Mouse (Mus musculus): ENCODE measurements around the gene Rmnd5b. TPM values are rescaled to one million over a fixed set of nuclear protein-coding genes. Genes with fewer than 3 reads are reported as not detected.

Rmnd5b gene
- polyA plus RNA-seq, 1 experiment from 2014 or later, result 40.0 TPM

- no peaks in the 10 kb centered on the region; the same call in 1 of the 2 replicates for H3K4me1 ChIP-seq (ENCODE audit: control insufficient read depth, insufficient read depth, low read length)
- no peak overlapping the region for H3K4me2 ChIP-seq (ENCODE audit: low read depth, low read length)
- ATAC-seq (ENCODE audit: insufficient read depth, low FRiP score), result no peak
- H3K27me3 ChIP-seq (ENCODE audit: control insufficient read depth, insufficient read depth, low read length), result no peaks in the 10 kb centered on the region
- H3K27ac ChIP-seq (ENCODE audit: low read length), result no peak overlapping the region
- peaks cover 34% of the 10 kb centered on the region for H3K36me3 ChIP-seq (ENCODE audit: control insufficient read depth, insufficient read depth, low read length)
- H3K4me3 ChIP-seq (replicated peaks; ENCODE audit: low read length), result no peak overlapping the region
- WGBS, result 83% methylated on average over 7 of the region's 7 CpGs
- no peaks in the 10 kb centered on the region for H3K9me3 ChIP-seq (replicated peaks; ENCODE audit: control insufficient read depth, low read length)
- H3K9ac ChIP-seq (ENCODE audit: low read length), result no peak overlapping the region
Observed at GRCm38 (mm10) chr11:51591915-51592314, 43.8 kb downstream of the Rmnd5b start.

- H3K4me1 ChIP-seq (ENCODE audit: control insufficient read depth, insufficient read depth, low read length), result no peaks in the 10 kb centered on the region; the same call in 1 of the 2 replicates
- no peaks in the 10 kb centered on the region for H3K9me3 ChIP-seq (replicated peaks; ENCODE audit: control insufficient read depth, low read length)
- ATAC-seq (ENCODE audit: insufficient read depth, low FRiP score), result no peak
- no peak overlapping the region for H3K4me2 ChIP-seq (ENCODE audit: low read depth, low read length)
- H3K36me3 ChIP-seq (ENCODE audit: control insufficient read depth, insufficient read depth, low read length), result peaks cover 38% of the 10 kb centered on the region
- no peaks in the 10 kb centered on the region for H3K27me3 ChIP-seq (ENCODE audit: control insufficient read depth, insufficient read depth, low read length)
- WGBS, result 42% methylated on average over 7 of the region's 7 CpGs
- H3K4me3 ChIP-seq (replicated peaks; ENCODE audit: low read length), result no peak overlapping the region
- no peak overlapping the region for H3K9ac ChIP-seq (ENCODE audit: low read length)
- no peak overlapping the region for H3K27ac ChIP-seq (ENCODE audit: low read length)
Observed at GRCm38 (mm10) chr11:51591168-51591567, 44.5 kb downstream of the Rmnd5b start.

GRCm38 (mm10) chr11:51590002-51590401 lies 45.7 kb downstream of the Rmnd5b start:
- Histone ChIP-seq H3K4me2 (ENCODE audit: low read depth, low read length) (no peak overlapping the region), H3K27me3 (ENCODE audit: control insufficient read depth, insufficient read depth, low read length) (no peaks in the 10 kb centered on the region), H3K9me3 (replicated peaks; ENCODE audit: control insufficient read depth, low read length) (no peaks in the 10 kb centered on the region), H3K9ac (ENCODE audit: low read length) (no peak overlapping the region), H3K27ac (ENCODE audit: low read length) (no peak overlapping the region), H3K36me3 (ENCODE audit: control insufficient read depth, insufficient read depth, low read length) (peaks cover 28% of the 10 kb centered on the region), H3K4me3 (replicated peaks; ENCODE audit: low read length) (no peak overlapping the region), H3K4me1 (ENCODE audit: control insufficient read depth, insufficient read depth, low read length) (peaks cover 7% of the 10 kb centered on the region)
- no peak for ATAC-seq (ENCODE audit: insufficient read depth, low FRiP score)

GRCm38 (mm10) chr11:51588833-51589232 lies 46.9 kb downstream of the Rmnd5b start:
- WGBS, result 95% methylated on average over 3 of the region's 3 CpGs
- Histone ChIP-seq H3K27me3 (ENCODE audit: control insufficient read depth, insufficient read depth, low read length) (no peaks in the 10 kb centered on the region), H3K27ac (ENCODE audit: low read length) (no peak overlapping the region), H3K36me3 (ENCODE audit: control insufficient read depth, insufficient read depth, low read length) (peaks cover 20% of the 10 kb centered on the region; the same call in 1 of the 2 replicates), H3K9me3 (replicated peaks; ENCODE audit: control insufficient read depth, low read length) (no peaks in the 10 kb centered on the region), H3K4me2 (ENCODE audit: low read depth, low read length) (no peak overlapping the region), H3K4me1 (ENCODE audit: control insufficient read depth, insufficient read depth, low read length) (peaks cover 10% of the 10 kb centered on the region), H3K9ac (ENCODE audit: low read length) (no peak overlapping the region), H3K4me3 (replicated peaks; ENCODE audit: low read length) (no peak overlapping the region)
- ATAC-seq (ENCODE audit: insufficient read depth, low FRiP score), result no peak

- H3K36me3 ChIP-seq (ENCODE audit: control insufficient read depth, insufficient read depth, low read length), result peaks cover 18% of the 10 kb centered on the region; the same call in 1 of the 2 replicates
Observed at GRCm38 (mm10) chr11:51587059-51587458, 48.6 kb downstream of the Rmnd5b start.

GRCm38 (mm10) chr11:51586411-51586810 lies 49.3 kb downstream of the Rmnd5b start:
- no peak overlapping the region for H3K4me2 ChIP-seq (ENCODE audit: low read depth, low read length)
- peaks cover 12% of the 10 kb centered on the region for H3K4me1 ChIP-seq (ENCODE audit: control insufficient read depth, insufficient read depth, low read length)
- H3K4me3 ChIP-seq (replicated peaks; ENCODE audit: low read length), result no peak overlapping the region
- 90% methylated on average over 13 of the region's 13 CpGs for WGBS
- H3K27me3 ChIP-seq (ENCODE audit: control insufficient read depth, insufficient read depth, low read length), result no peaks in the 10 kb centered on the region
- H3K27ac ChIP-seq (ENCODE audit: low read length), result no peak overlapping the region
- H3K9ac ChIP-seq (ENCODE audit: low read length), result no peak overlapping the region
- no peaks in the 10 kb centered on the region for H3K9me3 ChIP-seq (replicated peaks; ENCODE audit: control insufficient read depth, low read length)
- no peak for ATAC-seq (ENCODE audit: insufficient read depth, low FRiP score)
- H3K36me3 ChIP-seq (ENCODE audit: control insufficient read depth, insufficient read depth, low read length), result peaks cover 18% of the 10 kb centered on the region; the same call in 1 of the 2 replicates

More at GRCm38 (mm10) chr11:51587059-51587458, 48.6 kb downstream of the Rmnd5b start:
- no peaks in the 10 kb centered on the region for H3K27me3 ChIP-seq (ENCODE audit: control insufficient read depth, insufficient read depth, low read length)
- H3K27ac ChIP-seq (ENCODE audit: low read length), result no peak overlapping the region
- peaks cover 12% of the 10 kb centered on the region for H3K4me1 ChIP-seq (ENCODE audit: control insufficient read depth, insufficient read depth, low read length)
- no peaks in the 10 kb centered on the region for H3K9me3 ChIP-seq (replicated peaks; ENCODE audit: control insufficient read depth, low read length)
- no peak overlapping the region for H3K4me2 ChIP-seq (ENCODE audit: low read depth, low read length)
- H3K9ac ChIP-seq (ENCODE audit: low read length), result no peak overlapping the region
- no peak overlapping the region for H3K4me3 ChIP-seq (replicated peaks; ENCODE audit: low read length)
- 90% methylated on average over 1 of the region's 1 CpGs for WGBS
- no peak for ATAC-seq (ENCODE audit: insufficient read depth, low FRiP score)

- H3K4me3 ChIP-seq (replicated peaks; ENCODE audit: low read length), result peak overlapping the region; percentile 71
- peak overlapping the region; percentile 91; the same call in 1 of the 2 replicates for H3K27ac ChIP-seq (ENCODE audit: low read length)
- H3K9me3 ChIP-seq (replicated peaks; ENCODE audit: control insufficient read depth, low read length), result no peaks in the 10 kb centered on the region
- 54% methylated on average over 8 of the region's 8 CpGs for WGBS
- no peaks in the 10 kb centered on the region for H3K27me3 ChIP-seq (ENCODE audit: control insufficient read depth, insufficient read depth, low read length)
- H3K4me1 ChIP-seq (ENCODE audit: control insufficient read depth, insufficient read depth, low read length), result peaks cover 12% of the 10 kb centered on the region
- no peak for ATAC-seq (ENCODE audit: insufficient read depth, low FRiP score)
- peaks cover 16% of the 10 kb centered on the region; the same call in 1 of the 2 replicates for H3K36me3 ChIP-seq (ENCODE audit: control insufficient read depth, insufficient read depth, low read length)
- peak overlapping the region; percentile 71 for H3K4me2 ChIP-seq (ENCODE audit: low read depth, low read length)
- H3K9ac ChIP-seq (ENCODE audit: low read length), result peak overlapping the region; percentile 91
Observed at GRCm38 (mm10) chr11:51585608-51586252, 50.0 kb downstream of the Rmnd5b start.

GRCm38 (mm10) chr11:51584431-51585248 lies 51.1 kb downstream of the Rmnd5b start, which contains the start of gene Phykpl:
TSS of gene Phykpl (plus strand) at chr11:51584757.
- peak; percentile 96 for ATAC-seq (ENCODE audit: insufficient read depth, low FRiP score)
- H3K9ac ChIP-seq (ENCODE audit: low read length), result peak within 1 kb of the TSS; percentile 91
- H3K36me3 ChIP-seq (ENCODE audit: control insufficient read depth, insufficient read depth, low read length), result peaks cover 13% of the 10 kb centered on the region; the same call in 1 of the 2 replicates
- H3K4me3 ChIP-seq (replicated peaks; ENCODE audit: low read length), result peak within 1 kb of the TSS; percentile 71
- peaks cover 12% of the 10 kb centered on the region for H3K4me1 ChIP-seq (ENCODE audit: control insufficient read depth, insufficient read depth, low read length)
- H3K27ac ChIP-seq (ENCODE audit: low read length), result peak within 1 kb of the TSS; percentile 91
- WGBS, result under 1% methylated on average over 59 of the region's 59 CpGs
- no peaks in the 10 kb centered on the region for H3K9me3 ChIP-seq (replicated peaks; ENCODE audit: control insufficient read depth, low read length)
- H3K4me2 ChIP-seq (ENCODE audit: low read depth, low read length), result peak within 1 kb of the TSS; percentile 71
- H3K27me3 ChIP-seq (ENCODE audit: control insufficient read depth, insufficient read depth, low read length), result no peaks in the 10 kb centered on the region

- H3K9ac ChIP-seq (ENCODE audit: low read length), result peak overlapping the region; percentile 91
- peak overlapping the region; percentile 71 for H3K4me3 ChIP-seq (replicated peaks; ENCODE audit: low read length)
- ATAC-seq (ENCODE audit: insufficient read depth, low FRiP score), result peak; percentile 11; the same call in 1 of the 2 replicates
- H3K9me3 ChIP-seq (replicated peaks; ENCODE audit: control insufficient read depth, low read length), result no peaks in the 10 kb centered on the region
- peaks cover 12% of the 10 kb centered on the region; the same call in 1 of the 2 replicates for H3K36me3 ChIP-seq (ENCODE audit: control insufficient read depth, insufficient read depth, low read length)
- H3K4me2 ChIP-seq (ENCODE audit: low read depth, low read length), result peak overlapping the region; percentile 68
- H3K27ac ChIP-seq (ENCODE audit: low read length), result peak overlapping the region; percentile 91
- peaks cover 12% of the 10 kb centered on the region for H3K4me1 ChIP-seq (ENCODE audit: control insufficient read depth, insufficient read depth, low read length)
- H3K27me3 ChIP-seq (ENCODE audit: control insufficient read depth, insufficient read depth, low read length), result no peaks in the 10 kb centered on the region
- WGBS, result 14% methylated on average over 9 of the region's 9 CpGs
Observed at GRCm38 (mm10) chr11:51584057-51584430, 51.7 kb downstream of the Rmnd5b start.
